In the genomic region with DNA sequence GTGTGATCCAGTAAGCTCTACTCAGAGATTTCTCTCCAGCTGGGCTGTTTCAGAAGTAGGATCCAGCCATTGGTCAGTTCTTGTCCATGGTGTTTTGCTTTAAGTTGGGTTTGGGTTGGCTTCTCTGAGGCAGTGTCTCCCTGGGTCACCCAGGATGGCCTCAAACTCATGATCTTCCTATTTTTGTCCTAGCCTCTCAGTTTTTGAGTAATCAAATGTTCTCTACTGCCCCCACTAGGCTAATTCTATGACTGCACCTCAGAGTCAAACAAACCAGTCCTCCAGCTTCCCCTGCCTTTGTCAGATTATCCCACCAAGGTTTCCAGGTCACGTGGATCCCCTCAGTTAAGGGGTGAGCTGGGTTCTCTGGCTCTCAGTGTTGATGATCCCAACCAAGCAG, we compare ENCODE assay signal across 8 mouse cellular contexts. TPM values are rescaled to one million over a fixed set of nuclear protein-coding genes. Genes with fewer than 3 reads are reported as not detected.
DNase-seq lines count a peak whose midpoint lies in the region; ATAC-seq lines count a peak whose summit lies in the region.

No protein-coding gene starts in this region.

- peak; percentile 51 to 66 for DNase-seq in cerebellum, adult 18-20 months
- DNase-seq in left cerebral cortex, postnatal 14 days (ENCODE audit: low spot score in 2 of 2): peak; percentile 43 to 58
- DNase-seq in left cerebral cortex, adult 11 months (ENCODE audit: low spot score): no peak
- DNase-seq in MEL-GATA-1-ER (ENCODE audit: extremely low read depth, low read depth): peak; percentile 22
- DNase-seq in embryo, embryonic 9.5 days (ENCODE audit: extremely low spot score): peak; percentile 55
- peak; percentile 16 for DNase-seq in lung, postnatal 25 days (ENCODE audit: low spot score)
- DNase-seq in spleen, postnatal 4 days (ENCODE audit: low spot score in 2 of 2): no peak

- no peak for ATAC-seq in cerebellum, adult (ENCODE audit: insufficient number of reproducible peaks, low FRiP score, low TSS enrichment)

- intact Hi-C loops in left cerebral cortex, postnatal 14 days (cut with DNase I): loop anchor here (5.0 to 10.0 kb wide), 2 partner anchors 90 to 477 kb away; no protein-coding TSS in a partner anchor

RNA-seq across cellular contexts. Expression of gene Vac14, which starts 13.8 kb away (rescaled TPM):
- total RNA-seq in left cerebral cortex, postnatal 14 days (2021): 10 to 100 TPM; 22.4 to 24.5 TPM

Comparison
In these comparisons a context has a peak if more than half of its experiments do, and no peak if none do; other contexts are left out.
1. DNase-seq: peak in cerebellum, adult 18-20 months (2 of 2), left cerebral cortex, postnatal 14 days (2 of 2), MEL-GATA-1-ER (single experiment), embryo, embryonic 9.5 days (single experiment) and lung, postnatal 25 days (single experiment); none in left cerebral cortex, adult 11 months (single experiment) and spleen, postnatal 4 days (0 of 2).